Mouse (Mus musculus) yolk sac, embryonic 10.5 days (tissue): ENCODE data around the gene Dlg3.

Source experiments
- DNase-seq: peaks from one replicate; pipeline ENCODE4 v3.0.0-alpha.2; 2017; ENCODE audit warnings: low spot score

Dlg3 gene

GRCm38 (mm10) chrX:100797370-100797769 is 29.8 kb downstream of the Dlg3 start:
- DNase-seq: peak; percentile 48

GRCm38 (mm10) chrX:100797851-100798527 is 30.5 kb downstream of the Dlg3 start:
- no peak for DNase-seq

DNA sequence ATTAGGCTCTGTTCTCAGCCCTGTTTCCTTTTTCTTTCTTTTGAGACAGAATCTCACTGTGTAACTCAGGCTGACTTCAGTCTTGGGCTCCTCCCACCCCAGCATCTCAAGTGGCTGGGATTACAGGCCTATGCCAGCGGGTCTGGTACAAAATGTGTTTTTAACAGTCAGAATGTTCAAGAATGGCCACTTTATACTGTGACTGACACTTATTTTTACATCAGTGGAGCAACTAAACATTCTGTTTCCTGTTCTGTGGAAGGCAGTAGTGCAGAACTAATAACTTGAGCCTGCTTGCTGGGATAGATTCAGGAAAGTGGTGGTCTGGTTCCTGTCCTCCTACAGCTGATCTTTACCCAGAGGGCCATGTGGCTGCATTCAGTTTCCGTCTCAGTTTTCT is 33.1 kb downstream of the Dlg3 start:
- peak; percentile 13 for DNase-seq

DNA sequence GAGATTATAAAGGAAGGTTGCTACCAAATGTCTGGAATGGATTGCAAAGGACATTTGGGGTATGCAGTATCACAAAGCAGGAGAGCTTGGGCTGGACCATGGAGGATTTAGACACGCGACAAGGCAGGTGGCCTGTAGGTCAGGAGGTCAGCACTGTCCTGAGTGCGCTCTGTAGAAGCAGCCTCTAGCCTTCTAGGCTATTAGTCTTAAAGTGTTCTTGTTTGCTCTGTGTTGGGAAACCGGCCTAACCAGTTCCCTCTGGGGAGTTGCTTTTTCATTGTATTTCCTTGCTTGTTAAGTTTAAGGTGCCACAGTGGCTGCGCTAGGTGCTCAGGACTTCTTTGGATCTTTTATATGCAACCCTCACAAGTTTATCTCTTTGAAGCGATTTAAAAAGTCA is 34.5 kb downstream of the Dlg3 start:
- DNase-seq: peak; percentile 32

DNA sequence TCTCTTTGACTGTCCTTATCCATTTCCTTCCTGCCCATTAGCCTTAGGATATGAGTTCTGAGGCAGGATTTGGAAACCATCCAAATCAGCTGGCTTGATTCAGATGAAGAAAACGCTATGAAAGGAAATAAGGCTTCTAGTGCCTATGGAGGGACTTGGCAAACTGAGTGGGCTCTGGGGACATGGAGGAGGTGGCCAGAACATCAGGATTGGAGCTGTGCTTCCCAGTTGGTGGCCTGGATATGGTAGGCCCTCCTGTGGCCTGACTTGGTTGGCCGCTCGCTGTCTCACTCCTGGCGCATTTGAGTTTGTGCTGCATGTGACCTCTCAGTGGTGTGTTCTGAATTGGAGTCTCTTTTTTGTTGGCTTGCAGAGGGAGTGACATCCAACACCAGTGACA is 43.6 kb downstream of the Dlg3 start:
- no peak for DNase-seq

GRCm38 (mm10) chrX:100814139-100814538 is 46.6 kb downstream of the Dlg3 start:
- DNase-seq: no peak

DNA sequence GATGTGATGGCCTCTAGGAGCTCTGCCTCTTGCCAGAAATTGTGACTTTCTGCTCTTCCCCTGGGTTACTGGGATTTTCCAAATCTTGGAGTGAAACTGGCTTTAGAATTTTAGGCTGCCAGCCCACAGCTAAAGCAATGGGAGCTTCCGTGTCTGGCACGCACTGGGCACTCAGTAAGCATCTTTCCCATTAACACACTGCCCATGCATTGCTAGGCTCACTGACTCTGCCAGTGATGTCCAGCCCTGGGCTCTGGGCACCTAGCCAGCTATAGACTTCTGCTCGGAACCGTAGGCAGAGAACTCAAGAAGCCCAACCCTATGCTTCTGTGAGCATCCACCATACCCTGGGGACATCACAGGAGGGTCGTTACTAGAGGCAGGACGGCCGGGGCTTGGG is 48.2 kb downstream of the Dlg3 start:
- no peak for DNase-seq

DNA sequence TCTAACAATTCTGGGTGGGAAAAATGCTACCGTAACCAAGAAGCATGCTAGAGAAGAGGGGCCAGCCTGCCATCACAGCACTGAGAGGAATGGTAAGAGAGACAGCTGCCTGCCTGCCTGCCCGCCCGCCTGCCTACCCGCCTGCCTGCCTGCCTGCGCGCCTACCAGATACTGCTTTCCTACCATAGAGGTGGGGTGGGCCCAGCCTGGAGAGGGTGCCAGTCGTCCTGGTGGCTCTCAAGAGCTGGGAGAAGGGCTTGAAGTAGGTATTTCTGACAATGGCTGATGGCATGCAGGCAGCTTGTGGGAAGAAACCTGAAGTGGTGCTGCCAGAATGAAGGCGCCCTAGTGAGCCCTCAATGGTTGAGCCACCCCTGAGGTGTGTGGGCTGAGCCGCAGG is 51.2 kb downstream of the Dlg3 start:
- DNase-seq: no peak

- DNase-seq: no peak
These were observed 53.6 kb downstream of the Dlg3 start for GRCm38 (mm10) chrX:100821149-100821548.

DNA sequence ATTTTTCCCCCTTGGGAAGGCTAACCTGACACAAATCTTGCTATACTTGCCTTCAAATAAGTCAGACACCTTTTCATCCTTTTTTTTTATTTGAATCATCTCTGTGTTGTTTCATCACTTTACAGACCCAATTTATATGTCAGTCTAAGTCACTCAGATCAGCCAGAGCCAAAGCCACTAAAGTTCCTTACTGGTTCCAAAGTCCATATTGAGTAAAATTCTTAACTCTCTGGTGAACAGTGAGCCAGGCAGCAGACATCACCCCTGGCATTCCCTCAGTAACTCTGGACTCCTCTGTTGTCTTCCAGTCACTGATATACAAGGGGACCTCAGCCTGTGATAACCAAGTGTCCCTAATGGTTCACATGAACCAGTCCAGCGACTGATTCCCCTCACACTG is 58.0 kb downstream of the Dlg3 start:
- DNase-seq: no peak

- no peak for DNase-seq
These were observed 65.3 kb downstream of the Dlg3 start for GRCm38 (mm10) chrX:100832806-100833205.

DNA sequence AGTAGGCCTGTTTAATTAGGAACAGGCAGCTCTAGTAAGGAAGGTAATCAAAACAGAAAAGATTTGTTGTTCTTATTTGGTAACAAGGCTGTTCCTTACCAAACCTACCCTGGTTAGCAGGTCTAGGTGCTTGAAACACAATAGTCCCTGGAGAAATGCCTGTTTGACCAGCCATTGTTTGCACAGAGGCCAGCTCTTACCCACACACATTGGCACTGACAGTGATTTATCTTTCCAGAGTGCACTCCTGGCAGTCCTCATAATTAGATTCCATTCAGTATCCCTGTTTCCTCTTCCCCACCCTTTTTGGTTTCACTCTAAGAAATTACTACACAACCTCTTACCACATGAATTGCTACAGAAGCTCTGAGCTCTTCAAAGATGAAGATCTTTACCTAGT is 71.7 kb downstream of the Dlg3 start:
- DNase-seq: no peak
